Mouse (Mus musculus): ENCODE data around the gene Snx29. TPM values are rescaled to one million over a fixed set of nuclear protein-coding genes. Genes with fewer than 3 reads are reported as not detected.
A peak's percentile ranks its signal among the peaks of the same experiment; 100 is the strongest.
"Not testable (repeated sequence)": the region's sequence is repeated elsewhere in the genome, so short reads cannot be mapped to it uniquely, and the experiment has no call there.

The Snx29 gene
- polyA plus RNA-seq, 1 experiment from 2014 or later = 17.4 TPM

DNA sequence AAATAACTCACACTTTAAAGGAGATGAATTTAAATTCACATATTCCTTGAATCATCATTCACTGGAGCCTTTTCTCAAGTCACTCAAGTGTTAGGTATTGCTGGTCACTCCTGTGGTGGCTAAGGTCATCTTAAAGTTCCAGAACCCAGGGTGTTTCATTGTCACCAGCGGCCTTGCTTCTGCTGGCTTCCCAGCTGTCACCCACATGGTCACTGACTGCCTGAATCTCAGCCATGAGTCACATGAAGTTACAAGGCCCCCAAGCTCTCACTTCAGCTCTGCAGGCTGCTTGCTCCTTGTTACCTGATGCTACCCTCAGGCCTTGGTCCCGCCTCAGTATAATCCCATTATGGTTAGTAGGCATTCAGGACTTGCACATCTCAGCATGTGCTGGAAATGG is 247.4 kb downstream of the Snx29 start:
- Histone ChIP-seq H3K27me3 (no peaks in the 10 kb centered on the region), H3K4me2 (no peak overlapping the region), H3K9me3 (no peaks in the 10 kb centered on the region), H3K4me1 (replicated peaks) (peaks cover 6% of the 10 kb centered on the region), H3K9ac (replicated peaks) (no peak overlapping the region), H3K27ac (no peak overlapping the region), H3K4me3 (replicated peaks) (no peak overlapping the region), H3K36me3 (peaks cover 7% of the 10 kb centered on the region; the same call in 1 of the 2 replicates)
- ATAC-seq (ENCODE audit: insufficient number of reproducible peaks, insufficient read depth, low FRiP score, low TSS enrichment, low read depth) = no peak
- 55% methylated on average over 2 of the region's 2 CpGs for WGBS

DNA sequence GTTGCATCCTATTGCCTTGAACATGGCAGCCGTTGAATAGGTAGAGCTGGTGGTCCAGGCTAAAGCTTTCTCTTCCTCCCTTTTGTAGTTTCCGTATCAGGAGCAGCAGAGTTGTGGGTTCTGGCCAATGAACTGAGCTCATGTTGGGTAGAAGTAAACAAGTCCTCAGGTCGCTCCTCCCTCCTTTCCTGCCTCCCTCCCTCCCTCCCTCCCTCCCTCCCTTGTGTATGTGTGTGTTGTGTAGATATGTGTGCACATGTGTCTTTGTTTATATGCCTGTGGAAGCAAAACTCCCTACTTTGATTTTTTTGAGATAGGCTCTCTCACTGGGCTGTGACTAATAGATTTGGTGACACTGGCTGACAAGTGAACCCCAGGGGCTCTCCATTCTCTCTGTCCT is 251.8 kb downstream of the Snx29 start:
- no peak for ATAC-seq (ENCODE audit: insufficient number of reproducible peaks, insufficient read depth, low FRiP score, low TSS enrichment, low read depth)
- Histone ChIP-seq H3K27me3 (no peaks in the 10 kb centered on the region), H3K4me3 (replicated peaks) (no peak overlapping the region), H3K4me1 (replicated peaks) (no peaks in the 10 kb centered on the region; the same call in 1 of the 2 replicates), H3K9me3 (no peaks in the 10 kb centered on the region), H3K9ac (replicated peaks) (no peak overlapping the region), H3K27ac (no peak overlapping the region), H3K4me2 (no peak overlapping the region), H3K36me3 (peaks cover 7% of the 10 kb centered on the region; the same call in 1 of the 2 replicates)
- 77% methylated on average over 3 of the region's 3 CpGs for WGBS

DNA sequence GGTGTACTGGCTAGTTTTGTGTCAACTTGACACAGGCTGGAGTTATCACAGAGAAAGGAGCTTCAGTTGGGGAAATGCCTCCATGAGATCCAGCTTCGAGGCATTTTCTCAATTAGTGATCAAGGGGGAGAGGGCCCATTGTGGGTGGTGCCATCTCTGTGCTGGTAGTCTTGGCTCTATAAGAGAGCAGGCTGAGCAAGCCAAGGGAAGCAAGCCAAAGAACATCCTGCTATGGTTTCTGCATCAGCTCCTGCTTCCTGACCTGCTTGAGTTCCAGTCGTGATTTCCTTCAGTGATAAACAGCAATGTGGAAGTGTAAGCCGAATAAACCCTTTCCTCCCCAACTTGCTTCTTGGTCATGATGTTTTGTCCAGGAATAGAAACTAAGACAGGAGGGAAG is 253.0 kb downstream of the Snx29 start:
- not testable (repeated sequence) for H3K36me3 ChIP-seq; H3K4me3 ChIP-seq (replicated peaks); H3K4me1 ChIP-seq (replicated peaks); ATAC-seq (ENCODE audit: insufficient number of reproducible peaks, insufficient read depth, low FRiP score, low TSS enrichment, low read depth); H3K9me3 ChIP-seq; H3K4me2 ChIP-seq; H3K27ac ChIP-seq; H3K27me3 ChIP-seq; H3K9ac ChIP-seq (replicated peaks)
- WGBS = 67% methylated on average over 3 of the region's 3 CpGs

DNA sequence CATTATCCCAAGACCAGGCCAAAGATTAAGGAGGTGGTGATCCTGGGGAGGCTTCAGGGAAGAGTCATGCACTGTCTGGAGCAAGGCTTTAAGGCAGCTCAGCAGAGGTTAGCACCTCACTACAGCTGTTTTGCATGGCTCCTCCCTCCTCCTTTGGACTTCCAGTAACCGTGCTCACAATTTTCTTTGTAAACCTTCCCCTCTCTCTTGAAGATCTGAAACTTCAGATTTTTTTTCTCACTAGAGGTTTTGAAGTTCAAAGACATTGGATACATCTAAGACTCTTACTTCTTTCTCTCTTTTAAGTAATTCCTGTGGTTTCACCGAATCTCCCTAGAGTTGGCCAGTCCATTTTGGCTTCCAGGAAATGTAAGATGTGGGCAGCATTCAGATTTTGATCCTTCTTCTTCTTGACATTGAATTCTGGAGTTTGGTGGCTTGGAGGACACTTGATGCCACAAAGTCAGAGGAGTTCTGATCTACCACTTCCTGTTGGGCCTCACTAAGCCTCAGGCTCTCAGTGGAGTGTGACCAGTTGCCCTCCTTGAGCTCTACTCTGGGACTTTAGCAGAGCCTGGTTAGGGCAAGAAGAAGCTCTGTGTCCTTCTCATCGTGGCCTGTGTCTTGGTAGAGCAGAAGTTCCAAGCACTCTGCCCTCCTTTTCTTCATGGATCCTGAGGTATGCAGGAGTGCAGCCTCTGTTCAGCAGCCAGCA is 255.0 kb downstream of the Snx29 start:
- WGBS = 65% methylated on average over 3 of the region's 3 CpGs
- Histone ChIP-seq H3K9ac (replicated peaks) (no peak overlapping the region), H3K4me2 (no peak overlapping the region), H3K4me1 (replicated peaks) (no peaks in the 10 kb centered on the region), H3K4me3 (replicated peaks) (no peak overlapping the region), H3K9me3 (no peaks in the 10 kb centered on the region), H3K27me3 (no peaks in the 10 kb centered on the region), H3K27ac (no peak overlapping the region), H3K36me3 (no peaks in the 10 kb centered on the region)
- no peak for ATAC-seq (ENCODE audit: insufficient number of reproducible peaks, insufficient read depth, low FRiP score, low TSS enrichment, low read depth)

DNA sequence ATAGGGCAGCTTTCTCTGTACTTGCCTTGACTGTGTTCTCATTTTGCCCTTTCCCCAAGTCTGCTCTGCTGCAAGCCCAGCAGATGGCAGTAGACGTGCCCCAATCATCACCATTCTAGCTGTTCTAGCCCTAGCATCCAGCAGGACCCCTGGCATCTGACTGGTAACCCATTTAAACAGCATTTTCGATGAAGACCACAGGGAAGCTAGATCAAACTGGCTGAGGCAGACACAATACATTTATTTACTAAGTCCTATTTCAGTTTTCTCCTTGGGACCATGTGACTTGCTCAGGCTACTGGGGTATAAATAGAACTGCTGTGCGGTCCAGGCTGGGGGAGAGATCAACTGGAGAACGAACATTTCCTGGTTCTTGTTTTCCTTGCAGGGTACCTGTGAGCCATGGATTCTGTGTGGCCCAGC is 257.0 kb downstream of the Snx29 start:
- 52% methylated on average over 4 of the region's 4 CpGs for WGBS
- peak; percentile 68; the same call in 1 of the 2 replicates for ATAC-seq (ENCODE audit: insufficient number of reproducible peaks, insufficient read depth, low FRiP score, low TSS enrichment, low read depth)
- no peak overlapping the region for H3K9ac ChIP-seq (replicated peaks)
- H3K4me2 ChIP-seq = no peak overlapping the region
- no peaks in the 10 kb centered on the region for H3K9me3 ChIP-seq
- no peak overlapping the region for H3K27ac ChIP-seq
- H3K4me3 ChIP-seq (replicated peaks) = no peak overlapping the region
- H3K4me1 ChIP-seq (replicated peaks) = no peaks in the 10 kb centered on the region
- H3K36me3 ChIP-seq = no peaks in the 10 kb centered on the region
- H3K27me3 ChIP-seq = no peaks in the 10 kb centered on the region

DNA sequence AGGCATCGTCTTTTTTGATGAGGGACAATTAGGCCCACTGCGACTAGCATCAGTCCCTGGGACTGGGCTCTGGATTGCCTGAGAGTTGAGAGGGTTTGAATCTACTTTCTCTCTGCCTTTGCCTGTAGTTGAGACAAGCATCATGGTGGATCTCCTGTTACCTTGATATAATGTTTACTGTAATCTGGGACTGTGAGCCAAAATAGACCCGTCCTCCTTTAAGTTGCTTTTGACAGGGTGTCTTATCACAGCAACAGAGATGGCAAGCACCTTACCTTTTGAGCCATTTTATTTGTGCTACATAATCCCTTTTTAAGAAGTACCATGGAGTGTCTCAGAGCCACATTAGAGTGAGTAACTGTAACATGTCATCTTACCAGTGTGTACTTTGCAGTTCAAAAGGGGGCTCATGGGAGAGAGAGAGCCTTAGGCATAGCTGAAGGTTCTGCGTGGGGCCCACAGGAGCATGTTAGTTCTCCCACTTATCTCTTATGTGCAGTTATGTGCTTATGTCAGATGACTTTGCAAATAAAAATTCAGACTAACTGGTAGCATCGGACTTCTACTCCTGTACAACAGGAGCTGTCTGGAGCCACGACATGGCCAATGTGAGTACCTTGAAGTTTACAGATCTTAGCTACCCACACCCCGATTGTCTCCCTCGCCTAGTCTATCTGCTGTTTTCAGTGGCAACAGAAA is 261.4 kb downstream of the Snx29 start:
- Histone ChIP-seq H3K9me3 (no peaks in the 10 kb centered on the region), H3K36me3 (no peaks in the 10 kb centered on the region), H3K9ac (replicated peaks) (no peak overlapping the region), H3K4me3 (replicated peaks) (no peak overlapping the region), H3K4me1 (replicated peaks) (no peaks in the 10 kb centered on the region), H3K27me3 (no peaks in the 10 kb centered on the region), H3K27ac (no peak overlapping the region), H3K4me2 (no peak overlapping the region)
- ATAC-seq (ENCODE audit: insufficient number of reproducible peaks, insufficient read depth, low FRiP score, low TSS enrichment, low read depth) = no peak
- WGBS = 84% methylated on average over 8 of the region's 8 CpGs

DNA sequence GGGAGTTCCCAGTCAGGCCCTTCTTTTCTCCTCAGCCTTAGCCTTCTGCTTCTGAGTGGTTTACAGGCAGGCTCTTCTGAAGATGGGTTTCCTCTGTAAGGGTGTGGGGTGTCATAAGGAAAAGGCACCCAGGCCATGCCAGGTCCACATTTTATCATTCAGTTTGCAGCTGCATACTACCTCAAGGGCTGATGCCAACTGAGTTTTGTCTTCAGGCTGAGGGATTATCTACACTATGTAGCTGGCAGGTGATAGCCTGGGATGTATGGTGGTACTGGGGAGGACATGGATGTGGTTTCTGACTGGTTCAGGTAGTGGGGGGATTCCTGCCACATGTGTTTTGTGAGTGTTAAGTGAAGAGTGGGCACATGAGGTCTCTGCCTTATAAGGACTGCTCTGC is 266.0 kb downstream of the Snx29 start:
- H3K4me2 ChIP-seq = no peak overlapping the region
- no peaks in the 10 kb centered on the region for H3K36me3 ChIP-seq
- H3K4me3 ChIP-seq (replicated peaks) = no peak overlapping the region
- no peak overlapping the region for H3K9ac ChIP-seq (replicated peaks)
- no peak overlapping the region for H3K27ac ChIP-seq
- no peak for ATAC-seq (ENCODE audit: insufficient number of reproducible peaks, insufficient read depth, low FRiP score, low TSS enrichment, low read depth)
- H3K9me3 ChIP-seq = no peaks in the 10 kb centered on the region
- H3K27me3 ChIP-seq = no peaks in the 10 kb centered on the region
- no peaks in the 10 kb centered on the region for H3K4me1 ChIP-seq (replicated peaks)

DNA sequence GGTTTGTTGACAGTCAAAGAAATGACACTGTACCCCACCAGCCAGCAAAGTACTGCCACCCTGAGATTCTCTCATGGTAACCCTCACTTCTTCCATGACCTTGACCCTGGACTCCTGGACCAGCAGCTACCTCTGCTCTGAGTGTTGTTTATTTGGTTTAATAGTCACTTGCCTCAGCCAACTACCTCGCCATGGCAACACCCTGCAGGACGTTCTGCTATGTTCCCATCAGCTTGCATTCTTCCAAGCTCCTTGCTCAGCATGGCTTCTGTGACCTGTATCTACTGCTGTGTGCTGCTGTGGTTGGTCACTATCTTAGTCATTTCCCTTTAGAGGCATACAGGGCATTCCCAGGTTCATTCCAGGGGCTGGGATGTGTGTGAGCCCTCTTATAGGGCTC is 266.6 kb downstream of the Snx29 start:
- no peak overlapping the region for H3K4me2 ChIP-seq
- no peaks in the 10 kb centered on the region for H3K9me3 ChIP-seq
- no peaks in the 10 kb centered on the region for H3K36me3 ChIP-seq
- no peak overlapping the region for H3K9ac ChIP-seq (replicated peaks)
- H3K27me3 ChIP-seq = no peaks in the 10 kb centered on the region
- WGBS = 57% methylated on average over 2 of the region's 2 CpGs
- ATAC-seq (ENCODE audit: insufficient number of reproducible peaks, insufficient read depth, low FRiP score, low TSS enrichment, low read depth) = no peak
- no peak overlapping the region for H3K4me3 ChIP-seq (replicated peaks)
- no peak overlapping the region for H3K27ac ChIP-seq
- H3K4me1 ChIP-seq (replicated peaks) = no peaks in the 10 kb centered on the region

DNA sequence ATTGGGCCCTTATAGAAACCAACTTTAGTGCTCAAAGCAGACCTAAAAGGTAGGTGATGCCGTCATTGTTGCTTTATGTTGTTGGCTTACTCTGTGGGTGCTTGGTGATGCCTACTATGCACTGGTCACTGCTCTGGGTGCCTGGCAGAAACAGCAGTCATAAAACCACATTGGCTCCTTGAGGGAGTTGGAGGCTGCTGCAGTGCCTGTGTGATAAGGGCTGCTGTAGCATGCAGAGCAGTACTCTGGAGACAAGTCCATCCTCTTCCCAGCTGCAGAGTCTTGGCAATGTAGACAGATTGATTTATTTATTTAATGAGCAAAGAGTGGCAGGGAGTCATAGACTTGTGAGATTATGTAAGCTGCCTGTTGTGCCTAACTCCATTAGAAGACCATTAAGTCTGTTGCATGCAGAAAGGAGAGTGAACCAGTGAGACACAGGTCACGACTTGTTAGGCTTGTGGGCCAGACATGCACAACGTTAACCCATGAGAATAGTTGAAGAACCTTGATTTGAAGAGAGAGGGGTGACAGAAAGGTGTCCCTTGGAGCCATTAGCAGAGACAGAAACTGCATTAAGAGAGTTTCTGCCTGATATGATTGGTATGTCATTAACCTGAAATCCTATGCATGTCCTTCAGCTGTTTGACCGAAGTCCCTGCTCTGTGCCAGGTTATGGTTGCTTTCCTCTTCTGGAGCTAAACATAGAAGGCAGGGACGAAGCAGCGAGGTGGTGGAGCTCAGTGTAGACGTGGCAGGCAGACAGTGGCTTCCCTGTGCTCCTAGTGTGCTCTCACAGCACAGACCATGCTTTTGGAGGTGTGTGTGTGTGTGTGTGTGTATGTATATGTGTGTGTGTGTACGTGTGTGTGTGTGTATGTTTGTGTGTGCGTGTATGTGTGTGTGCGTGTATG is 267.3 kb downstream of the Snx29 start:
- WGBS = 83% methylated on average over 10 of the region's 10 CpGs
- Histone ChIP-seq H3K4me2 (no peak overlapping the region), H3K4me1 (replicated peaks) (0 out of 2 replicates have a peak, but pooled peaks cover 2% of the 10 kb centered on the region), H3K27me3 (no peaks in the 10 kb centered on the region), H3K4me3 (replicated peaks) (no peak overlapping the region), H3K9ac (replicated peaks) (no peak overlapping the region), H3K27ac (no peak overlapping the region), H3K9me3 (no peaks in the 10 kb centered on the region), H3K36me3 (no peaks in the 10 kb centered on the region)
- no peak for ATAC-seq (ENCODE audit: insufficient number of reproducible peaks, insufficient read depth, low FRiP score, low TSS enrichment, low read depth)

DNA sequence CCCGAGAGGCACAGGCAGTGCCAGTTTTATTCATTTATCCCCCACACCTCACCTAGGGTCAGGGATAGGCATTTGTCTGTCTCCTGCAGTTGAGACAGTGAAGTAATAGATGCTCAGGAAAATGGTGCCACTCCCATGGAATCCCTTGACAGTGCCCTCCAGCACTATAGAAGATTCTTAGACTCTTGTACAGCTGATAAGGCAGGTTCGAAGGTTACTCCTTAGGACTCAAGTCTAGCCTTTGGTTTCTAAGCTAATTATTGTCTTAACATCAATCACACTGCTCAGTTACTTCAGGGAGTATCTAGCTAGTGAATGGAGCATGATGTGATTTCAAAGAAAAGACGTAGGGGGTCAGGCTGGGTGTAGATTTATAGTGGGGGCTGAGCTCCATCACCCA is 273.9 kb downstream of the Snx29 start:
- Histone ChIP-seq H3K4me2 (no peak overlapping the region), H3K27ac (no peak overlapping the region), H3K27me3 (no peaks in the 10 kb centered on the region), H3K9ac (replicated peaks) (no peak overlapping the region), H3K36me3 (no peaks in the 10 kb centered on the region), H3K4me1 (replicated peaks) (0 out of 2 replicates have a peak, but pooled peaks cover 7% of the 10 kb centered on the region), H3K9me3 (no peaks in the 10 kb centered on the region), H3K4me3 (replicated peaks) (no peak overlapping the region)
- WGBS = 81% methylated on average over 3 of the region's 3 CpGs
- no peak for ATAC-seq (ENCODE audit: insufficient number of reproducible peaks, insufficient read depth, low FRiP score, low TSS enrichment, low read depth)

DNA sequence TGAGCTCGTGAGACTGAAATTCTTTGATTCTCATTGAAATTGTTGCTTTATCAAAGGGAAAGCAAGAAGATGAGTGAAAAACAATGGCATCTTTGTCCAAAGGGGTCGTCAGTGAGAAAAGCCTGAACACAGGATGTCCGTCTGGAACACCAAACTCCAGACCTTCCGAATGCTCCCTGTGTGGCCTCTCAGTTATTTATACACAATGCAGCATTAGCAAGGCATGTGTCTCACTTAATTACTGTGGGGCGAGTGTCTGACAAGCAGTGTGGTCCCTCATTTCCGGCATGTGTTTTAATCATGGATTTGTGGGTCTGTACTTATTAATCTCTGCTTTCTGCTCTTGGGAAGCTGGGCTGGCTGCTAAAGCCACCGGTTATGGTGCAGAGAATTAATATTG is 275.1 kb downstream of the Snx29 start:
- H3K9ac ChIP-seq (replicated peaks) = no peak overlapping the region
- no peak for ATAC-seq (ENCODE audit: insufficient number of reproducible peaks, insufficient read depth, low FRiP score, low TSS enrichment, low read depth)
- H3K4me2 ChIP-seq = no peak overlapping the region
- H3K27me3 ChIP-seq = no peaks in the 10 kb centered on the region
- no peaks in the 10 kb centered on the region for H3K36me3 ChIP-seq
- H3K9me3 ChIP-seq = no peaks in the 10 kb centered on the region
- H3K4me1 ChIP-seq (replicated peaks) = 0 out of 2 replicates have a peak, but pooled peaks cover 7% of the 10 kb centered on the region
- WGBS = 40% methylated on average over 7 of the region's 7 CpGs
- H3K4me3 ChIP-seq (replicated peaks) = no peak overlapping the region
- H3K27ac ChIP-seq = peak overlapping the region; percentile 12; the same call in 1 of the 2 replicates

Data from limb, embryonic 12.5 days (tissue).